Mouse (Mus musculus) adrenal gland, adult 8-10 months (tissue): ENCODE measurements at regions not wholly inside any gene's neighbourhood (a gene's known extent, or its start where the extent isn't known, plus 50 kb on each side); places are given as distances from the start of the nearest gene placed in this dataset.
A peak's percentile ranks its signal among the peaks of the same experiment; 100 is the strongest.

ENCODE experiments used
- DNase-seq: peaks from one replicate; pipeline ENCODE4 v3.0.0; 2022

GRCm38 (mm10) chr14:98833230-98833999 lies 160.7 kb downstream of the Rpl36a-ps1 start:
- DNase-seq: no peak

GRCm38 (mm10) chr14:98832401-98832800 lies 161.7 kb downstream of the Rpl36a-ps1 start:
- no peak for DNase-seq

GRCm38 (mm10) chr14:98829958-98830633 lies 164.0 kb downstream of the Rpl36a-ps1 start:
- no peak for DNase-seq

GRCm38 (mm10) chr14:98827490-98827889 lies 166.6 kb downstream of the Rpl36a-ps1 start:
- no peak for DNase-seq

GRCm38 (mm10) chr14:98813657-98814056 lies 180.5 kb downstream of the Rpl36a-ps1 start:
- DNase-seq: no peak

- peak; percentile 8 for DNase-seq
Measured at GRCm38 (mm10) chr14:98810259-98811042, 183.7 kb downstream of the Rpl36a-ps1 start.

GRCm38 (mm10) chr14:98808117-98808516 lies 186.0 kb downstream of the Rpl36a-ps1 start:
- no peak for DNase-seq

GRCm38 (mm10) chr14:98805066-98805465 lies 189.1 kb downstream of the Rpl36a-ps1 start:
- no peak for DNase-seq

- DNase-seq: no peak
Measured at GRCm38 (mm10) chr14:98801293-98801692, 192.8 kb downstream of the Rpl36a-ps1 start.

GRCm38 (mm10) chr14:98791970-98792369 lies 202.1 kb downstream of the Rpl36a-ps1 start:
- DNase-seq: no peak

- no peak for DNase-seq
Measured at GRCm38 (mm10) chr14:98791232-98791906, 202.7 kb downstream of the Rpl36a-ps1 start.

GRCm38 (mm10) chr14:98789794-98790193 lies 204.3 kb downstream of the Rpl36a-ps1 start:
- no peak for DNase-seq

GRCm38 (mm10) chr14:98781711-98782110 lies 212.4 kb downstream of the Rpl36a-ps1 start:
- DNase-seq: no peak

GRCm38 (mm10) chr14:98772080-98772479 lies 222.0 kb downstream of the Rpl36a-ps1 start:
- DNase-seq: no peak

- DNase-seq: no peak
Measured at GRCm38 (mm10) chr14:98768845-98769244, 225.3 kb downstream of the Rpl36a-ps1 start.

GRCm38 (mm10) chr14:98767481-98767880 lies 226.6 kb downstream of the Rpl36a-ps1 start:
- DNase-seq: no peak

GRCm38 (mm10) chr14:98765358-98765757 lies 228.8 kb downstream of the Rpl36a-ps1 start:
- no peak for DNase-seq

- DNase-seq: no peak
Measured at GRCm38 (mm10) chr14:98750766-98751165, 243.4 kb downstream of the Rpl36a-ps1 start.

GRCm38 (mm10) chr14:98749086-98750027 lies 244.8 kb downstream of the Rpl36a-ps1 start:
- no peak for DNase-seq

- DNase-seq: no peak
Measured at GRCm38 (mm10) chr14:98747159-98747775, 246.9 kb downstream of the Rpl36a-ps1 start.

- no peak for DNase-seq
Measured at GRCm38 (mm10) chr14:98730375-98730774, 263.7 kb downstream of the Rpl36a-ps1 start.
